Mouse (Mus musculus) liver, adult 2 months (tissue): ENCODE results near the gene Gigyf1.

Experiments used
- CTCF ChIP-seq: fragments of 200-500 bp; IDR thresholded peaks from 2 replicates; pipeline ENCODE4 v1.5.1; 2011; ENCODE audit warnings: low read depth, low read length, control low read depth
- POLR2A ChIP-seq: fragments of 200-500 bp; IDR thresholded peaks from 2 replicates; pipeline ENCODE4 v1.6.1; 2011; ENCODE audit warnings: low read length, control low read depth; ENCODE audit not compliant: insufficient read depth; ENCODE audit errors: extremely low read depth

GRCm38 (mm10) chr5:137481897-137482296, 36.5 kb upstream of the Gigyf1 start:
- TF ChIP-seq CTCF (no peak), POLR2A (no peak)
